Mouse (Mus musculus): Measurements from ENCODE around the gene Retnla. TPM values are rescaled to one million over a fixed set of nuclear protein-coding genes. Genes with fewer than 3 reads are reported as not detected.

The Retnla gene
- not detected in 4 replicates for total RNA-seq (2023)

DNA sequence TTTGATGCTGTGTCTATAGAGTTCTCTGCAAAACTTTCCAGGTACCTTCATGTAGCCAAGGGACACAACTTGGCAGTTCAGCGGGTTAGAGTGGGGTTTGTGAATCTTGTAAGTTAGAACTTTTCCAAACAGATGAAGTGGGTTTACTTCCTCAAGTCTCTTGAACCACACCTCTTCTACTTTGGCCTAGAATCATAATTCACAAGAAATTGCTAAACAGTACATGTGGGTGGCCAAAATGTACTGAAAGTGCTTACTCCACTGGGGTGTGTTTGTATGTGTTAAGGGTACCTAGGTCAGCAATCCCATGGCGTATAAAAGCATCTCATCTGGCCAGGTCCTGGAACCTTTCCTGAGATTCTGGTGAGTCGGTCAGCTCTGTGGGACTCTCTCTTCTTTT lies at the start of gene Retnla:
Retnla (plus strand) TSS at position 286 of the 400 bp plus-strand sequence.

GRCm38 (mm10) chr16:48816695-48817094 lies 25.7 kb upstream of the Retnla start, which contains the start of gene Retnlb:
Gene Retnlb (plus strand): TSS chr16:48816856.

DNA sequence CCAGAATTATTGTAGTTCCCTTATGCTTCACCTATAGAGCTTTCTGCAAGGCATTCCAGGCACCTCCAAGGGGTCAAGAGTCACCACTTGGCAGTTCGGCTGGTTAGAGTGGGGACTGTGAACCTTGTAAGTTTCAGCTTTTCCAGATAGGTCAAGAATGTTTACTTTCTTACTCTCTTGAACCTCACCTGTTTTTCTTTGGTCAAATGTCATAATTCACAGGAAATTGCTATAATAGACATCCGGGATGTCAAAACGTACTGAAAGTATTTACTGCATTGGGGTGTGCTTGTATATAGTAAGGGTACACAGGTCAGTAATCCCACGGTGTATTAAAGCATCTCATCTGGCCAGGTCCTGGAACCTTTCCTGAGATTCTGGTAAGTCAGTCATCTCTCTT lies 30.0 kb downstream of the Retnla start, which contains the start of gene Retnlg:
Retnlg (plus strand) TSS at position 301 of the 400 bp plus-strand sequence.

Other genes starting within 250 kb of the Retnla start
- gene Trat1, start 70.5 kb upstream of the Retnla start, total RNA-seq (2023) = 0.30 to 1.6 TPM (median 0.98 TPM) in 3 of 4 replicates, not detected in the other
- not detected in 4 replicates for gene Retnlb, start 25.7 kb upstream of the Retnla start, total RNA-seq (2023)
- 1.5 to 2.1 TPM (median 1.8 TPM) in 4 replicates for gene Retnlg, start 30.1 kb downstream of the Retnla start, total RNA-seq (2023)
- gene Dzip3, start 151.6 kb downstream of the Retnla start, total RNA-seq (2023) = 11.8 to 17.2 TPM (median 12.7 TPM) in 4 replicates
- 5.3 to 8.5 TPM (median 6.3 TPM) in 4 replicates for gene Cip2a, start 151.6 kb downstream of the Retnla start, total RNA-seq (2023)
- not detected in 4 replicates for gene Myh15, start 214.9 kb downstream of the Retnla start, total RNA-seq (2023)

Data from B cell, adult 62 days (primary cell).